Mouse (Mus musculus) fibroblast of lung, adult 2 months (primary cell): ENCODE data around the gene Pfn1.

Experiments used
- DNase-seq: peaks from one replicate; pipeline ENCODE4 v3.0.0-alpha.2; 2011; ENCODE audit warnings: low read depth

The Pfn1 gene

DNA sequence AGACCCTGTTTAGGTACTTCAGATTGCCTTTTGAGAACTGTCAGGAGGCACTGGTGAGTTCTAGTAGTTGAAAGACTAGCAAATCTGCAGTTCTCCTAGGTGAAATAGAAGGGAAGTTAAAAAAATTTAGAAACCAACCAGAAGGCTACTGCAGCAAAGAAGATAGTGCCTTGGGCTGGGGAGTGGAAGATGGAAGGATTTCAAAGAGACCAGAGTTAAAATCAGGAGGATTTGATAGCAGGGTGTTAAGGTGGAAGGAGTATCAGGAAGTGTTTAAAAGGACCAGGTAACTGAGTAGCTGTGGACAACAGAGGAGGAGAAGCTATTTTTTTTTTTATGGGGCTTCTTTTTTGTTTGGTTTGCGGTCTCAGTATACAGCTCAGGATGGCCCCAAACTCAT is 16.7 kb downstream of the Pfn1 start:
- DNase-seq: no peak

- no peak for DNase-seq
These were observed 18.8 kb downstream of the Pfn1 start for GRCm38 (mm10) chr11:70635601-70636000.

DNA sequence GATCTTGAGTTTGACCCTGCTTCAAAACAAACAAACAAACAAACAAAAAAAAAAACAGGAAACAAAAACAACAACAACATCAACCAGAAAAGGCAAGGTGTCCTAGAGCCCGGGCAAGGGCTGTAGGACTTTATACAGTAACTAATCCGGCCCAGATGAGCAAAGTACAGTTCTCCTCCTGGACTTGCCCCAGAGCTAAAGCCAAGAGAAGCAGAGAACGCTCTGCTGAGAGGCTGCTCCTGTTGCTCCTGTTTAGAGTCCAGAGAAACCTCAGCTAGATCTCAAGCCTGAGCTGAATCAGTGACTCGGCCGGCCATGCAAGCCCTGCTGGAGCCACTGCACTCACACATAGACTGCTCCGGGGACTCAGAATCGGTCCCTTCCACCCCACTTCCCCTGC is 24.3 kb downstream of the Pfn1 start:
- DNase-seq: no peak

GRCm38 (mm10) chr11:70629557-70629956 is 24.9 kb downstream of the Pfn1 start:
- DNase-seq: no peak

GRCm38 (mm10) chr11:70628431-70628830 is 26.0 kb downstream of the Pfn1 start:
- no peak for DNase-seq

- no peak for DNase-seq
These were observed 27.6 kb downstream of the Pfn1 start for GRCm38 (mm10) chr11:70626877-70627276.

- no peak for DNase-seq
These were observed 29.0 kb downstream of the Pfn1 start for GRCm38 (mm10) chr11:70625473-70625872.

- no peak for DNase-seq
These were observed 31.2 kb downstream of the Pfn1 start for GRCm38 (mm10) chr11:70623053-70623742.

DNA sequence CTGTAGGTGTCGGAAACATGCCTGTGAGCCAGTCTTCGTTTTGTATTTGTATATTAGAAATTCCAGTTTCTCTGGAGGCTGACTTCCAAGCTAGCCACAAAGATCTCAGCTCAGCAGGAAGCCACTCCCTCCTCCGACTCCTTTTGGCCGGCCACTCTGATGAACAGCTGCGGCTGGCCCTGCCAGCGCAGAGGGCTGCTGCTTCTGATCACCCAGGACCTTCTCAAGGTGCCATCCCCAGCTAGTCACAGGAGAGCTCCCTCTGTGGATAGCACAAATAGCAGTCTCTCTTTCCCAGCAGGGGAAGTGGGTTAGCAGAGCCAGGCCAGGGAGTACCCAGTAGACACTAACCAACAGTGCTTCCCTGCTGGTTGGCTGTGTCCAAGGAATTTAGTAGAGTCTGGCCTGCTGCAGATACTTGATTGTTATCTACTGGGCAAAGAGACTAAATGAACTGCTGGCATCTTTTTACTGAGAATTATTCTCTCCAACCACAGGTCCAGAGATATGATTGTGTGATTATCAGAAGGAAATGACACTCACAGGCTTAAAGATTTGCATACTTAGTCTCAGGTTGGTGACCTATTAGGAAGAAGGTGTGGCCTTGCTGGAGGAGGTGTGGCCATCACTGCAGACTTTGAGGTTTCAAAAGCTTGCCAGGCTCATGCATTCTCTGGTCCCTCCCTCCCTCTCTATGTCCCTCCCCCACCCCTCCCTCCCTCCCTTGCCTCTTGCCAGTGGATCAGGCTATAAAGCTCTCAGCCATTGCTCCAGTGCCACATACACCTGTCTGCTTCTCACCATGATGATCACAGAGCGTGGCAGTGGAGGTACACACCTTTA is 32.3 kb downstream of the Pfn1 start:
- peak; percentile 40 for DNase-seq

DNA sequence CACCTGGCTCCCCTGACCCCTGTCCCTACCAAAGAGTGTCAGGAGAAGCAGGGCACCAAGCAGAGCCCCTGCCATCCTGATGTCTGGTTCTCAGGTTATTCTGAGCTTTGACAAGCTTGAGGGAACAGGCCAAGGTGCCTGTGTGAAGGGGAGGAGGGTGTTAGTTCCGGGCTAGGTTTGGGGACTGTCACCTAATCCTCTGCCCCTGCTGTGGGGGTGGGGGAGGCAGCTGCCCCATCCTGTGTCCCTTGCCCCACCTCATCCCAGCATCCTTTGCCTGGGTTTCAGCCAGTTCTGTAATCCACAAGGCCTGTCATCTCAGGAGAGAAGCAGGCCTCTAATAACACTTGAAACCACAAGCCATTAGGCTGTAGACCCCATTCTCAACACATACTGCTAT is 35.3 kb downstream of the Pfn1 start, which contains the start of gene Chrne:
Gene Chrne (minus strand): TSS at position 116 of the 400 bp plus-strand sequence.
- DNase-seq: no peak

DNA sequence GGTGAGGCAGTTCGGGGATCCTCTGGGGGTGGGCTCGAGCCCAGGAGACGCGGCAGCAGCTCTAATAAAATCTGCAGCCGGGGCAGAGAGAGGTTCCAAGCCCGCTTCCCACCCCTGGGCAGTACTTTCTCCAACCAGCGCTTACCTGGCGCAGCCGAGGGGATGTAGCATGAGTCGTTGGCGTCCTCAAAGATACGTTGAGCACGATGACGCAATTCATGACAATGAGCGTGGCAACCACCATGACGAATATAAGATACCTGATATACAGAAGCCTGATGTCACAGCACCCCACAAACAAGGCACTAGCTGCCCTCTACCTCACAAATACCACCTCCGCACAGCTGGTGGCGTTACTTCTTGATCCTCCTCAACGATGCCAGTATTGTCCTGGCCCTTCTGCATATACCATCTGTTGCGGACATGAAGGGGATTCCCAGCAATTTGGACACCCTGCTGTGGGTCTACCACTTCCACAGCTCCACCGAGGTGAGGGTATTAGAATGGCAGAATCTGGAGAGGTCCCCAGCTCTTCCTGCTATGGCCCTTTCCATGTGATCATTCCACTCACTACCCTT is 38.8 kb downstream of the Pfn1 start, which contains the start of gene 4930544D05Rik:
Gene 4930544D05Rik (plus strand): TSS at position 333 of the 578 bp plus-strand sequence.
- no peak for DNase-seq

GRCm38 (mm10) chr11:70615074-70615473 is 39.4 kb downstream of the Pfn1 start:
- peak; percentile 39 for DNase-seq

GRCm38 (mm10) chr11:70612505-70612904 is 41.9 kb downstream of the Pfn1 start:
- DNase-seq: no peak

DNA sequence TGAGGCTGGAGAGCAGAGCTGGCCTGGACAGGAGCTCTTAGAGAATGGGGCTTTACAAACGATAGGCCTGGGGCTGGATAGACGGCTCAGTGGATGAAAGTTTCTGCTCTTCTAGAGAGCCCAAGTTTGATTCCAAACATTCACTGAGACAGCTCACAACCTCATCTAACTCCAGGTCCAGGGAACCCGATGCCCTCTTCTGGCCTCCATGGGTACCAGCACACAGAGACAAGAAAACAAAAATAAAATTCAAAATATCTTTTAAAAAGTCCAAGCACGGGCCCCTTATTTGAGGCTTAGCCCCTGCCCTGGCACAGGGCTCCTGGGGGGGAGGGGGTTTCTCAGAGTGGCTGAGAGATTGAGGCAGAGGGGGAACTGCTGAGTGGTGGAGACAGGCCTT is 43.7 kb downstream of the Pfn1 start:
- DNase-seq: no peak

DNA sequence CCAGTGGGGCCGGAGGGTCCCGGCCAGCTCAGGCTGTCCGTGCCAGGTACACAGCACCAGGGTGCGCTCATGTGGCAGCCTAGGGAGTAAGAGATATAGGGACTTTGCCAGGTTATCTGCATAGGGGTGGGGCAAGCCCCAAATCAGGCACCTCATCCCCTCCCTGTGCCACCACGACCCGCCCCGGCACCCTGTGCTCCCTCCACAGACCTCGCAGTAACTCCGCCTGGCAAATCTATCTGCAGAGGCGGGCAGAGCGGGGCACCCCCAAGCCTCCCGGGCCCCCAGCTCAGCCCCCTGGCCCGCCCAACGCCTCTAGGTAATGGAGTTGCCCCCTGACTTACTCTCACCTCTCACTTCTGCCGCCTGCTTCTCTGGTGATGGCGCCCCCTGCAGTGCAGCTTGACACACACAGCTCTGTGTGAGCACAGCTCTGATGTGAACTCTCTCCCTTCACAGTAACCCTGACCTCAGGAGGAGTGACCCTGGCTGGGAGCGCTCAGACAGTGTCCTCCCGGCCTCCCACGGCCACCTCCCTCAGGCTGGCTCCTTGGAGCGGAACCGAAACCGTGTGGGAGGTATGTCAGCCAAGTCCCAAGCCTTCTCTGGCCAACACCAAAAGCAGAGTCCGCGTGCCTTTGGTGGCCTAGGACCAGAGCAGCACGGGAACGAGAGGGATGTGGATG is 45.9 kb downstream of the Pfn1 start:
- DNase-seq: no peak

GRCm38 (mm10) chr11:70607611-70608010 is 46.8 kb downstream of the Pfn1 start:
- DNase-seq: no peak

GRCm38 (mm10) chr11:70606717-70607116 is 47.7 kb downstream of the Pfn1 start:
- no peak for DNase-seq

- DNase-seq: peak; percentile 44
These were observed 49.3 kb downstream of the Pfn1 start for GRCm38 (mm10) chr11:70605024-70605566.
